Mouse (Mus musculus): ENCODE results near the gene Arr3.

Gene Arr3

DNA sequence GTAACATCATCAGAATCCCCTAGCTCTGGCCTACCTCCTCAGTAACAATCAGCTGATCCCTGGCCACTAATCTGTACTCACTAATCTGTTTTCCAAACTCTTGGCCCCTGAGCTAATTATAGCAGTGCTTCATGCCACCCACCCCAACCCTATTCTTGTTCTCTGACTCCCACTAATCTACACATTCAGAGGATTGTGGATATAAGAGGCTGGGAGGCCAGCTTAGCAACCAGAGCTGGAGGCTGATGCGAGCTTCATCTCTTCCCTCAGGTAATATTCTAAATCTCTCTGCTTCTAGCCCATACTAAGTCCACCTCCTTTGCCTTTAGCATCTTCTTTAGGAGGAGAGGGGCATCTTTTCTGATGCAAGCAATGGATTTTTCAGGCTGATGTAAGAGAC is at the start of gene Arr3:
TSS of gene Arr3 (plus strand) at position 184 of the 400 bp plus-strand sequence.
- no peak for DNase-seq (ENCODE audit: extremely low spot score, low spot score)

DNA sequence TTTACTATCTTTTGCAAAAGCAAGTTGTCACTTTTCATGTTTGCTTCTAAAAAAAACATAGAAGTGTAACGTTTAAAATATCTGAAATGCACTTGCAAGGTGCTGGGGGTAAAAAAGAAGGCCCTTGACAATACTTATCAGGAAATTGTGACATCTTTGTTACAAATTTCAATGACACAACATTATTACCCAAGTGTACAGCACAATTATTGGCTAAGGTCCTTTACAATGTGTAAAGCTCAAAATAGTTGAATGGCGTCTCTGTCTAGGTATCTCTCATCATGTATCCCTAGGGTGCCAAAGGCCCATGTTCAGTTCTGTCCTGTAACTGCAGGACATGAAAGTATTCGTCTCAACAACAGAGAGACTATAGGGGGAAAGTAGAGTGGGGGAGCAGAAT is 49.3 kb upstream of the Arr3 start:
- DNase-seq (ENCODE audit: extremely low spot score, low spot score) = no peak

DNA sequence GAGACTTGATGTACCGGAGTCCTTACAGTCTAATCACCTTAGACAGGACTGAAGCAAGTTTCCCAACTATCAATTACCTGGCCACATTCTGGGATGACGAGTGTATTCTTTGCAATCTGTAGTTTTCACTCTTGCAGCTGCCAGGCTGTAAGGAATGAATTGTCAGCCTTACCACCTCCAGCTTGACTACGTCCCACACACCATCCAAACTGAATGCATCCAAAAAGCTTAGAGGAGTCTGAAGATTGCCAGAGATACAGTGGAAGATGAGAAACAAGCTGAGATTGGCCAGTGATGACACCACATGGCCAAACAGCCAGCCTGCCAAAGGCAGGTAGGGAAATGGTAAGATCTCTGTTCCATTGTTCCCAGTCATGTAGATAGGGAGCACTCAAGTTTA is 39.6 kb upstream of the Arr3 start:
- no peak for DNase-seq (ENCODE audit: extremely low spot score, low spot score)

DNA sequence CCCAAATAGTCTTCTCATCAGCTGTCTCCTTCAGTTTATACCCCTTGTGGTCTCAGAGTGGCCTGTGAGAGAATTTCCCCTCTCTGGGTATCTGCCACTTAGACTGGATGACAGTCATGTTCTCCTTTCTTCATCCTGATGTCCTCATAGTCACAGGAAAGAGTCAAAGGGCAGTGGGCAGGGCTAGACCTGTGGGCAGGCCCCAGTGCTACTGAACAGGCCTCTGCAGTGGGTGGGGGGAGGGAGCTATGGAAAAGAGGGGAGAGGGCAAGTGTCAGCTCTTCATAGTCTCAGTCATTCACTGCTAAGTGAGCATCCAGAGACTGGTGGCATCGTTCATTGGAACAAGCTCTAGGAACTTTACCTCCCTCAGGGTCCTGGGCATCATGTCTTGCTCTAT is 33.3 kb upstream of the Arr3 start, which contains the start of gene Awat1:
TSS of gene Awat1 (plus strand) at position 301 of the 400 bp plus-strand sequence.
- DNase-seq (ENCODE audit: extremely low spot score, low spot score) = no peak

DNA sequence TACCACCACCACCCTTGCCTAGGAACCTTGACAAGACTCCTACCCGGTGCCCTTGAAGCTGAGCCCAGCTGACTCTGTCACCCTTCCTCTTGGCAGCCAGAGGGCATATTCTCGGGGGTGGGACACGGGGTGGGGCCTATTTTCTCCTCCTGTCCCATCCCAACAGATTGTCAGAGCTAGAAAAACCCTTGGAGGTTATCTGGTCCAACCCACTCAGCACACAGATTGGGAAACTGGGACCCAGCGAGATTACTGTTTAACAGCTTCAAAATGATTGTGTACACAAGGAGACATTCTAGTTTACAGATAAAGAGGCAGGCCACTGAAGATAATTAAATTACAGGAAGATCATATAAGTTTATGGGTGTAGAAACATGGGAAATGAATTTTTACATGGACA is 10.5 kb upstream of the Arr3 start, which contains the start of gene P2ry4:
TSS of gene P2ry4 (minus strand) at position 79 of the 400 bp plus-strand sequence.
- no peak for DNase-seq (ENCODE audit: extremely low spot score, low spot score)

DNA sequence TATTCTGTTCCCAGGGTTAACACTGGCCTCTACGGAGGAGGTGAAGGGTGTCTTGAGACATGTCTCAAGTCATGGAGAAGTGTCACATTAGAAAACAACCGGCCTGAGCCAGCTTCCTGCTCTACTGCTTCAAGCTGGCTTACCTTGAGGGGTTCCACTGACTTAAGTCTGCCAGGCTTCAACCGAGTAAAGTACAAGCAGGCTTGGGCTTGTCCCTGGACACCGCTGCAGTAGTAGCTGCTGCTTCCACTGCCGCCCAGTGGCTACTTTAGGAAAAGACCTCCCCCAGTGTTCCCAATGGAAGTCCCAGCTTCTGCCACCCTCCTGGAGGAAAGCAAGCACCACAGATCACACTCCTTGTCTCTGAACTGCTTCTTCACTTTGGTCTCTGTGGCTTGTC is 7.9 kb upstream of the Arr3 start:
- peak; percentile 18 for DNase-seq (ENCODE audit: extremely low spot score, low spot score)

DNA sequence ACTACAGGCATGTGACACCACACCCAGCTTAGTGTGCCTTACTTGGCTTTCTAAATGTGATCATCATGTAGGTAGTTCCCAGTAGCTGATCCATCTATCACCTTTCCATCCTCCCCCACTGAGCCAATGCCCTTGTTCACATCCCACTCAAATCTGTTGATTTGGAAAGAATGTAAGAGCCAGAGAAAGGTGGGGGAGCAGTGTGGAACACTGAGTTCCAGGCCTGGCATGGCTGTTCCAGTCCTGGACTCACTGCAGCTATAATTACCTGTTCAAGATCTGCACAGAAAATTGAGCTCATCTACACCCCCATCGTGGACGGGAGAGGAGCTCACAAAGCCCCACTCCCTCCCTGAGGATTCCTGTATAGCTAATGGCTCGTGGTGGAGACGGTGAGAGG is 5.5 kb upstream of the Arr3 start:
- DNase-seq (ENCODE audit: extremely low spot score, low spot score) = no peak

DNA sequence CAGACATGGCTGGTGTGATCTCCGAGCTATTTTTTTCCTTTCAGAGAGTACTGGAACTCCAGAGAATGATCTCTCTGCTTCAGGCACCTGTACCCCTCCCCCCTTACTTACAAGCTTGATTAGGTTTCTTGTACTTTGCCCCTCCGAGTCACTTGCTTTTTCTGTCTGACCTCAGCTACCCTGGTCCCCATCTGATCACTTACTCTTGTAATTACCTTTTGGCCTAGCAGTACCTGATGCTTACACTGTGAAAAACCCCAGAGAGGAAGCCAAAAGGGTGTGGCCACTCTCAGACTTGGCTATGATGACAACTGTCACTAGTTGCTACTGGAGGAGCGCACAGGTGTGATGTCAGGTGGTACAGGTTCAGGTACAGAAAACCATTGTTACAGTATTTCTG is 13.2 kb downstream of the Arr3 start:
- DNase-seq (ENCODE audit: extremely low spot score, low spot score) = no peak

DNA sequence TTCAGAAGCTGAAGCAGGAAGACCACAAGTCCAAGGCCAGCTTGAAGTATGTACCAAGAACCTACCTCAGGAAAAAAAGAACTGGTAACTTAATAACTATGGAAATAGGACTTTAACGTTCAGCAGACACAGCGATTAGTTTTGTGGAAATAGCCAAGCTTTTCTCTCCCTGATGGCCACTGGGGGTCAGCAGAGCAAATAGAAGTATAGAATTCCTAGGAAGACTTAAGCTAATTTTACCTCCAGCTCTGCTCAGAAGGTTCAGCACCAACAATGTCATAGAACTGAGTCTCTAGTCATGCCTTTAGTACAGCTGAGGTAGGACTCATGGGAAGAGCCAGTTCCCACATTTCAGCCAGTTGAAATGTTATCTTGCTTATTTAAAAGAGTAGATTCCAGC is 16.1 kb downstream of the Arr3 start:
- DNase-seq (ENCODE audit: extremely low spot score, low spot score) = no peak

DNA sequence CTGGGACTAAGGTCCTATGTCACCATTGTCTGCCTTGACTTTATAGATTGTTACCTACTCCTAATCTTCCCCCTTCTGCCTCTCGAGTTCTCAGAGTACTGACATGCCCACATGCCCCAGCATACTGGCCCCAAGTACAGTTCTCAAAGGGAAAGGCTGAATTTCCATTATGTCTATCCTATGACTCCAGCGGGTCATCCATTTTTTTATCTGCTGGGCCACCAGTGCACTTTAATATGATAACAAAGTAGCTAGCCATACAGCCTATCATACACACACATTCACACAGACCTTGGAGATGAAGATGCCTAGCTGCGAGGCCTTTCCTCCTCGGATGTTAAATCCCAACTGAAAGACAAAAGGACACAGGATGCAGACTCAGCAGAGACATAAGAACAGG is 18.9 kb downstream of the Arr3 start:
- no peak for DNase-seq (ENCODE audit: extremely low spot score, low spot score)

DNA sequence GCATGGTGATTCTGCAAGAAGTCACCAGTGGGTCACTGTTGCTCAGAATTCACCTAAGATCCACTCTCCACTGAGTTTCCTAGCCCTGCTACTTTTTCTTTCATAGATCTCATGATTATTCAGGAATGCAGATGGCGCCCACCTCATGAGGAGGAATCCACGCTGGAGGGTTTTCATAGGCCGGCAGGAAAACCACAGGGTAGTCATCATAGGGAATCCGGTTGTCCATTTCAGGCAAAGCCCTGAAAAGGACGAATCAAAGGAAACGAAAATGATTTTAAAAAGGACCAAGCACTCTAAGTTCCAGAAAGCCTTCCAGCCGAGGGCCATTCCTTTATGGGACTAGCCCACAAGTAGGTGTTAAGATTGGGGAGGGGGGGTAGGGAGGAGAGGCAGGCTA is 19.8 kb downstream of the Arr3 start:
- no peak for DNase-seq (ENCODE audit: extremely low spot score, low spot score)

DNA sequence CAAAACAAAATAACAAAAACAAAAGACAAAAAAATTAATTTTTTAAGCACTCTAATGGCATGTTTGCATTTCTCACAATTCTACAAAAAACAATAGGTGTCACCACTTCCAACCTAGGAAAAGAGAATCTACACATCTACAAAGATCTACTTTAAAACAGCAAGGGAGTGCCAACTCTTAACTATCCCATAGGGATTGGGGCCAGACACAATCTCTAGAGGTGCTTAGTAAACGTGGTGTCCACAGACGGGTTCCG is 20.2 kb downstream of the Arr3 start, which contains the start of gene Kif4:
TSS of gene Kif4 (plus strand) at position 192 of the 256 bp plus-strand sequence.
- DNase-seq (ENCODE audit: extremely low spot score, low spot score) = no peak

DNA sequence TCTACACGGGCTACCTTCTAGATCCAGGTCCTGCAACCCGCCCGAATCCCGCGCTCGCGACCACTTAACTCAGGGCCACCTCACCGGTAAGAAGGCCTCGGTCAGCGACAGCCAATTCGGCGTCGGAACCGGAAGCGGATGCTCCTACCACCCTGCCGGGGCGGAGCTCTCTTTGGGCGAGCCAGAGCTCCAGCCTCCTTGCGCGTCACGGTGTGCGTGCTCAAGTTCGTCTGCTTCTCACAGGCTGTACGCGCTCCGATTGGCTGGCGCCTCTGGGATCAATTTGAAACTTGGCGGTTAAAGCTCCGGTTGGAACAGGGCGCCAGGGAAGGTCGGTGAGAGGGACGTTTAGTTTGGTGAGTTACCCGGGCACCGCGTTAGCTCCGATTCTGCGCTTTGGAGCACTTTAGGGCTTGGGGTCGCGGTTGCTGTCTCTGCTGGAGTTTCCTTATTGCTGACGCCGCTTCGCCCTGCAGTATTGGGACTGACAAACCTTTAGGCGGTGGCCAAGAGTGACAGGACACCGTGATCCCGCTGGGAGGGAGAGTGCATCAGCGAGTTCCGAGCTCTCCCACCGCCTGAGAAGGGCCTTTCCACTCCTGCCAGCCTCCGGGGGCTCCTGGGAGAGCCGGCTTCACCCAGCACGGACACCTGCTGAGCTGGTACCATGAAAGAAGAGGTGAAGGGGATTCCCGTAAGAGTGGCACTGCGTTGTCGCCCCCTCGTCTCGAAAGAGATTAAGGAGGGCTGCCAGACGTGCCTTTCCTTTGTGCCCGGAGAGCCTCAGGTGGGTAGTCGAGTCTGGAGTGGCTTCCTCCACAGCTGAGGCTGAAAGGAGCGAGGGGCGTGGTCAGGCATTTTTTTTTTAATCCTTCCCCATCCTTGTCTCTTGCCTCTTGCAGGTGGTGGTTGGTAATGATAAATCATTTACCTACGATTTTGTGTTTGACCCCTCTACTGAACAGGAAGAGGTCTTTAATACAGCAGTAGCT is 20.8 kb downstream of the Arr3 start, which contains the start of gene Pdzd11:
TSS of gene Pdzd11 (minus strand) at position 767 of the 992 bp plus-strand sequence.
- peak; percentile 81 for DNase-seq (ENCODE audit: extremely low spot score, low spot score)

DNA sequence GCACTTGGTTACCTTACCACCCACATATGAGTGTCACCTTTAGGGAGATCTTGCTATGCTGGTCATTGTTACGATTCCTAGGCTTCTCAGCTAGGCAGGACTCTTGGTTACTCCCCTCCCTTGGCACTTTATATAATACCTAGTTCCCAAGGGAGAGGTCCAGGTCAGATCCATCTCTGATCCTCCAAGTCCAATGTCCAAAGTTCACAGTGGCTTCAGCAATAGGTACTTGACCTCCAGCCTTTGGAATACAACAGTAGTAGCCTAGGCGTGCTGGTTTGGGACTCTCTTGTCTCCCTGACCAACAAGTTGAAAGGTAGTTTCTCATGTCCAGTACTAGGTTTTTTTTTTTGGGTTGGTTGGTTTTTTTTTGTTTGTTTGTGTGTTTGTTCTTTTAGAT is 23.8 kb downstream of the Arr3 start:
- DNase-seq (ENCODE audit: extremely low spot score, low spot score) = no peak

DNA sequence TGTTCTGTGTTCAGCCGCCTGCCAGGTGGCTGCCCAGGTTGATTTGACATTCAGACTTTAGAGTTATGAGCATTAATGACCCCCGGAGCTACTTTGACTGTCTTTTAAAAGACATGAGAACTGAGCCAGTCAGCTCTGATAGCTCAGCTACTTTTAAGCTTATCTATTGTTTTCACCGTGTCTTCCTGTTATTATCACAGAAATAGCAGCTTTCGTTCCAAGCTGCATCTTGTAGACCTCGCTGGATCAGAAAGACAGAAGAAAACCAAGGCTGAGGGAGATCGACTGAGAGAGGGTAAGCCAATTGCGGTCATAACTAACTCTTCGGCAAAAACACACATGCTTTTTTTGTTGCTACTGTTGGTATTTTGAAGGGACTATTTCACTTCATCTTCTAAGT is 33.2 kb downstream of the Arr3 start:
- DNase-seq (ENCODE audit: extremely low spot score, low spot score) = no peak

DNA sequence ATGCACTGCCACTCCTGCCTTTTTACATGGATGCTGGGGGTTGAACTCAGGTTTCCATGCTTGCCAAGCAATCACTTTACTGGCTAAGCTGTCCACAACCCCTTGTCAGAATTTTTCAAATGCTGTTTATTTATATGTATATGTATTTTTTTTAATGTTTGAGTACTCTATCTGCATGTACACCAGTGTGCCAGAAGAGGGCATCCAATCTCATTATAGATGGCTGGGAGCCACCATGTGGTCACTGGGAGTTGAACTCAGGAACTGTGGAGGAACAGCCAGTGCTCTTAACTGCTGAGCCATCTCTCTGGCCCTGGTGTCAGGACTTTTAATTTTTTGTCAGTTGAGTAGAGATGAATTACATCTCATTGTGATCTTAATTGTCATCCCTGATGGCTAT is 47.6 kb downstream of the Arr3 start:
- no peak for DNase-seq (ENCODE audit: extremely low spot score, low spot score)

DNA sequence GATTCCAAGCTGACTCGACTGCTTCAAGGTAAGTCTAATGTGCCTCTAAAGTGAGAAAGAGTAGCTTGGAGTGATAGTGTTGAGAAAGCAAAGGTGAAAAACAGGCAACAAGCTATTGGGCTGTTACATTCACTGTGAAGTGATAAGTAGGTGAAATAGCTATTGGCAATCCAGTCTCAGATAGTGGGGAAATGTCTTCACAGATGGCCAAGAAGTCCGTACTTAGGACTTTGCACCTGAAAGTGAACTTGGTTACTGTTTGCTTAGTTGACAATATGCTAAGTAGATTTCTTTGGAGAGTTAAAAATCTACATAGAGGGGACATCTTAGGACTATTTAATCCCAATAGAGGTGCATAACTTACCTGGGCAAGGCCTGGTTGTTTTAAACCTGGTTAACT is 59.5 kb downstream of the Arr3 start:
- no peak for DNase-seq (ENCODE audit: extremely low spot score, low spot score)

Data from neural tube, embryonic 10.5 days (tissue).